Mouse (Mus musculus) spleen, postnatal 10 days (tissue): ENCODE measurements around the gene Pdzk1.
A peak's percentile ranks its signal among the peaks of the same experiment; 100 is the strongest.

Source experiments
- DNase-seq, 2 experiments: peaks; one replicate each; pipeline ENCODE4 v3.0.0; 2021 to 2022; ENCODE audit warnings: low spot score in 2 of 2

Pdzk1 gene

GRCm38 (mm10) chr3:96828984-96829383 is at the start of gene Pdzk1, which contains the start of gene Cd160:
Pdzk1 (plus strand) TSS chr3:96829284.
Cd160 (minus strand) TSS chr3:96829351.
- no peak for DNase-seq

DNA sequence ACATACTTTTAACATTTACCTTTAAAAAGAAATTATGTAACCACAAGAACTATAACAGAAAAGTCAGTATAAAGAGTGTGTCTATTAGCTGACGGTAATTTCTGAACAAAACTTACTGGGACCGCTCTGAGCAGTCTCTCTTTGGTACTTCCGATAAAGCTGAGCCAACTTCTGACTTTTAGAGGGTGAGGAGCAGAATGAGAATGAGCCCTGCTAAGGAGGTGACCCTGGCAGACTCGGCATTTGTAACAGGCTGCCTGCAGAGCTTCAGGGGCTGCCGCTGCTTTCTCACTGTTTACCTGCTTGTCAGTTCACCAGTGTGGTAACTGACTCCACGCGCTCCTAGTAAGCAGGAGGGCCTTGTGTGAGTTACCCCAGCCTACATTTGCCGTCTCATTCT is 46.8 kb upstream of the Pdzk1 start:
- no peak for DNase-seq

DNA sequence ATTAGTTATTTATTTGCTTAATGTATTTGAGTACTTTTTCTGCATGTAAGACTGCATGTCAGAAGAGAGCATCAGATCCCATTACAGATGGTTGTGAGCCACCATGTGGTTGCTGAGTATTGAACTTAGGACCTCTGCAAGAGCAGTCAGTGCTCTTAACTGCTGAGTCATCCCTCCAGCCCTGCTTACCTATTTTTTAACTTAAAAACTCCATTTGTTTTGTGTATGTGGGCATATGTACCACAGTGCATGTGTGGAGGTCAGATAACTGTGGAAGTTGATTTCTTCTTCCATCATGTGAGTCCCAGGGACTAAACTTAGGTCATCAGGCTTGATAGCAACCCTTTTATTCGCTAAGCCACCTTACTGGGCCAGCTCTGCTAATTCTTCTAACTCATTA is 41.3 kb upstream of the Pdzk1 start:
- no peak for DNase-seq

DNA sequence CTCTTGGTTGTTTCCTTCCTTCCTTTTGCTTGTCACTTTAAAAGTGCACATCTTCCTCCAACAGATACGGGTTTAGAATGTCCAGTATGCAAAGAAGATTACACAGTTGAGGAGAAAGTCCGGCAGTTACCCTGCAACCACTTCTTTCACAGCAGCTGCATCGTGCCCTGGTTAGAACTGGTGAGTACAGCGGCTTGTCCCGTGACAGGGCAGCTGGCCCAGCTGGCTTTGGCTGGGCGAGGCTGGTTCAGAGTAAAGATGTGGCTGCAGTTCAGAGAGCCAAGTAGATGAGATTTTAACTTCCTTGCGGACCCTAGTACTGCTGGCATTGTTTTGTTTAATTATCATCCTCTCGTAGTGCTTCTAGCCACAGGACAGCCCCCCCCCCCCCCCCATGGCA is 40.6 kb upstream of the Pdzk1 start:
- no peak for DNase-seq

GRCm38 (mm10) chr3:96800254-96800653 is 28.8 kb upstream of the Pdzk1 start:
- DNase-seq: no peak

GRCm38 (mm10) chr3:96802214-96802613 is 26.9 kb upstream of the Pdzk1 start:
- DNase-seq: no peak

DNA sequence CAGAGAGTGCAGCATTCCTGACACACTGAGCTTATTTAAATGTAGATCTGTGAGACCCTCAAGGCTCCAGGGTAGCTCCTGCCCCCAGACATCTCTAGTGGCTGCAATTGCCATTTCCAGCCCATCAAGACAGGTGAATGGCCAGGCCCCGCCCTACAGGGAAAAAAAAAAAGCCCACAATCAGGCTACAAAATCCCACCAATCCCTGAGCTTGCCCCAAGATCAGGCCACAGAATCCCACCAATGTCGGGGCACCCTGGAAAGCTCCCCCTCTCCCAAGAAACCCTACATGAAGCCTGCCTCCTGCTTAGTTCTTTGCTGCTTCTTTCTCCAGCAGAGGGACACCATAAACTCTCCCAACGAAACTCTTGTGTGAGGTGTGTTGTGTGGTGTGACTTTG is 20.9 kb upstream of the Pdzk1 start:
- DNase-seq: no peak

DNA sequence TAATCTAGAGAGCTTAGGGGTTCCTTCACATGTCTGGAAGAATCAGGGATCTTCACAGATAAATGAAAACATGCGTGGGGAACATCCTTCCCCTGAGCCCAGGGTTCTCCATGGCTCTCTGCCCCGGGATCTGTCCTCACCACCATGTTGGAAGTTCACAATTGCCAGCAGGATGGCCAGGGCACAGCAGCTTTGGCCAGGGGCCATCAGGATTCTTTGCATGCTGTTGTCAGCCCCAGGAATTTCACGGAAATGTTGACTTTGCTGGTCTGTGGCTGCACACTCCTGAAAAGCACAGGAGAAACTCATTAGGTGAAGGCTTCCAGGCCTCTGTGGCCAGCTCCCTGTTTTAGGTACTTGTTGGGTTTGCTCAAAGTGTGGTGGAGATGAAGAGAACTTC is 20.4 kb upstream of the Pdzk1 start:
- no peak for DNase-seq

DNA sequence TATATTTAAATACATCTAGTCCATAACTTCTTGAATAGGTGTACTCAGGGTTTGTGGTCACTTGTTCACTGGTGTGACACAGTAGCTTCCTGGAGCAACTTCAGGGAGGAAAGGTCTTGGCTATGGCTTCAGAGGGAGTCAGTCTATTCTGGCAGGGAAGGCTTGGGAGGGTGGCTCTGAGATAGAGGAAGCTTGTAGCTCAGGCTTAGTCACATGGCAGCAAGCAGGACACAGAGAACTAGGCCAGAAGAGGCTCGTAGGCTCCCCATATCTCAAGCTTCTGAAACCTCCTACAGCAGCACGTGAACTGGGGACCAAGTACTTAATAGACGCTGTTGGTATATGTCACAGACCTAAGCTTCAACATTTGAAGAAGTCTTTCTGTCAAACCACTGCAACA is 17.9 kb upstream of the Pdzk1 start:
- no peak for DNase-seq

DNA sequence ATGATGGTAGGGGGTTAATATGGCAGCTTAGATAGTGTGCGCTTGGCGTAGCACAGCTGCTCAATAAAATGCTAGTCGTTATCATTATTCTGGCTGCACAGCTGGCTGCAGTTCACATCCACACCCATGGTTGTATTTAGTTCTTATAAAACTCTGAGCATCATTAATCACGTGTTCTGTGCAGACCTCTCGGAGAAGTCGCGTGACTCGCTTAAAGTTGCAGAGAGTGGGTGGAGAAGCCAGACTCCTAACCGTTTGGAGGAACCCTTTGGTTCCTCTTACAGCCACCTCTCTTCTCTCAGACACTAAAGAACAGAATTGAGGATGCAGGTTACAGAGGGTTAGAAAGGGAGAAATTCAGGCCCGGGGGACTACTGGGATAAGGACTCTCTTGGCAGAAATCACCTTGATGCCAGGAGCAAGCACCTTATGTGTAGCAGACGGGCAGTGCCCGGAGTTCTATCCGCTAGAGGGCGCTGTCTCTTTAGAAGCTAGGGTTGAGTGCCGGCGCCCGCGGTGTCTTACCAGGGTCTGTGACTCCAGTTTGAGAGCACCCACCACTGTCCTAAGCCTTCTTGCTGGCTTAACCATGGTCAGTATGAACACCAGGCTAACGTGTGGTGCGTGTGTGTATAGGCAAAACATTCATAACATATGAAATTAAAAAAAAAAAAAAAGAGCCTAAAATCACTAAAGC is 16.5 kb upstream of the Pdzk1 start:
- DNase-seq: peak; percentile 71 to 88

DNA sequence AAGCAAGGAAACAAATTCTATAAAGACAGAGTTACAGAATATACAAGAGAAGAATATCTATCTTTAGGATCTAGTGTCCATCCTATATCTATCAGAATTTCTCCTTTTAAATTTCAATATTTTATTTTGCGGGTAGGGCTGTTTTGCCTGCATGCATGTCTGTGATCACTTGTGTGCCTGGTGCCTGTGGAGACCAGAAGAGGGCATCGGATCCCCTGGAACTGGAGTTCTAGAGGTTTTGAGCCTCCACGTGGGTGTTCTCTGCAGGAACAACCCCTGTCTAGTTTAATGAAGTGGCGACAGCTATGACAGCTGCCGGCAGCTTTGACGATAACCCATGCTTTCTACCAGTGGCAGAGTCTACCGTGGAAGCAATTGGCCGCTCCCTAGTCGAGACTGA is 16.0 kb upstream of the Pdzk1 start:
- DNase-seq: peak in 1 of 2 experiments; percentile 31

GRCm38 (mm10) chr3:96813591-96814244 is 15.4 kb upstream of the Pdzk1 start:
- DNase-seq: no peak

GRCm38 (mm10) chr3:96814342-96814741 is 14.7 kb upstream of the Pdzk1 start:
- DNase-seq: no peak

GRCm38 (mm10) chr3:96820116-96820915 is 8.8 kb upstream of the Pdzk1 start:
- no peak for DNase-seq

DNA sequence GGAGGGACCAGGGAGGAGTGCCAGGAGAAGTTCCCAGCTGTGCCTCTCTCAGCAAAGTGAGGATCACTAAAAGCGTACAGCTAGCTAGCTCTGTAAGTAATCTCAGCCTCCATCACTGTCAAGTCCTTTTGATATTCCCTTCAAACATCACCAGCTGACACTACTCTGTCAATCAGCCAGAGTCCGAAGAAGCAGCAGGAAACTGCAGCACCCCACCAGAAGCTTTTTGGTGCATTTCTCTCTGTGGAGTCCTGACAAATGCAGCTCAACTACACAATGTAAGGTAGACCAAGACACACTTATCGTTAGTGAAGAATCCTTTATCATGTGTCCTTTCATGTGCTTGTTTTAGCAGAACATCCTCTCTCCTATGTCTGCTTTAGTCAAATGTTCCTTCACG is 7.5 kb upstream of the Pdzk1 start:
- no peak for DNase-seq

DNA sequence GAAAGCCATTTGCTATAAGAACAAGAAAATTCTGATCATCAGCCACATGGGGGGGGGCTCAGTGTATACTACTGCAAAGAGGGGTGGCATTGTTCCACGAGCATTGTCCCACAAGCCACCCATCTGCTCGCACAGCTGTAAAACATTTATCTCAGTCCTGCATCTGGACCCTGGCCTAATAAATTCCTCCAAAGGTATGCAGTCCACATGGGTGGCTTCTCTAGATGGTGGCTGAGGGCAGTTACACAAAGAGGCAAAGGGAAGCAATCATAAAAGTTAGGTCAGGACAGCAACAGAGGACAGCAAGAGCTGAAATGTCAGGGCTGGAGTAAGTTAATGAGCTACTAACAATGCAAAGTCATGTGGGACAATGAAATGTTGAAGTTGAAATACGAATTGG is 5.4 kb upstream of the Pdzk1 start:
- DNase-seq: no peak

DNA sequence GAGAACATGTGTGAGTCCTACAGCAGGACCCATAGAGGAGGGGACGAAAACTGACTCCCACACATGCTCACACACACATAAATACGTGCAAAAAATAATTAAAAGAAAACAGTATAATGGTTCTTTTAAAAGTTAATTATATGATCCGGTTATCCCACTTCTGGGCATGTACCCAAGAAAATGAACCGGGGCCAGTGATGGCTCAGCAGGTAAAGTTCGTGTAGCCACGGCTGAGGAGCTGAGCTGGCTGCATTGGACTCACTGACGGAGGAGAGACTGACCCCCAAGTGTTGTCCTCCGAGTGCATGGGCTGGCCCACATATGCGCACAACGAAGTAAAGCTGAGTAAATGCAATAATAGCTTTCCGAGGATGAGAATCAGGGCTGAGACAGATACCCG is 4.5 kb upstream of the Pdzk1 start:
- DNase-seq: no peak

DNA sequence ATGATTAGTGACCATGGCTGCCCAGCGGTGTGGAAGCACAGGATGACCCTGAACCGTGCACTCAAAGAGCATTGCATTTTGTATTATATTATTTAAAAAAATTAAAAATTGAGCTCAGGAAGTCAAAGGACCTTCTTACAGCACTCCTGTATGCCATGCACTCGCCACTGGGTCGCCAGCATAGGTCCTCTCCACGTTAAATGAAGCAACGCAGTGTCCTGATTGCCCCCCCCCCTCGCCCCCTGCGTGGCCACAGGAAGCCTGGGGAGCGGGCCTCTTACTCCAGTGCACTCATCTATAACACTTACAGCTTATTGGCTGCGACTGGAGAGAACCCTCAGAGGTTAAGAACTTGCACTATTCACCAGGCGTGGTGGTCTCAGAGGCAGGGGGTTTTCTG is 3.8 kb upstream of the Pdzk1 start:
- DNase-seq: no peak

DNA sequence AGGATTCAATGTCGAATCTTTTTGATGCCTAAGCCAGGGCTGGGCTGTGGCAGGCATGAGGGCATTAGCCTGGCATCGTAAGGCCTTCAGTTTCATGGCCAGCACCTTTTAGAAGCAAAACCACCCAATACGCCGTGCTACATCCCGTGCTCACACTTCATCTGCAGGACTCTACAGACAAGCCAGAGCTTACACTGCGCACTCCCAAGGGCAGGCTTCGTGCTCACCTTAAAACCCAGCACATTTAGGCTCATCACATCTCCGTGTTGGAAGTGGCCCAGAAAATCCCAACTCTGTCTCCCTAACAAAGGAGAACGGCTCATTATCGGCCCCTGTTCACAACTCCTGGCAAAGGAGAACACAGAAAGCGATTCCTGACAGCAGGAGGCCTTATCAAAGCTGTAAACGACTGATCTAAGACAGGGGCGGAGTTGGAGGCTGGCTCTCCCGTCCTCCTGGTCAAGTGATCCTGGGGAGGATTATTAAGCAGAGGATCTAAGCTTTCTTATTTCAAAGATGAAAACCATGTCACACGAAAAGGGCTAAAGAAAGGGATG is 698 bp upstream of the Pdzk1 start:
- DNase-seq: no peak

DNA sequence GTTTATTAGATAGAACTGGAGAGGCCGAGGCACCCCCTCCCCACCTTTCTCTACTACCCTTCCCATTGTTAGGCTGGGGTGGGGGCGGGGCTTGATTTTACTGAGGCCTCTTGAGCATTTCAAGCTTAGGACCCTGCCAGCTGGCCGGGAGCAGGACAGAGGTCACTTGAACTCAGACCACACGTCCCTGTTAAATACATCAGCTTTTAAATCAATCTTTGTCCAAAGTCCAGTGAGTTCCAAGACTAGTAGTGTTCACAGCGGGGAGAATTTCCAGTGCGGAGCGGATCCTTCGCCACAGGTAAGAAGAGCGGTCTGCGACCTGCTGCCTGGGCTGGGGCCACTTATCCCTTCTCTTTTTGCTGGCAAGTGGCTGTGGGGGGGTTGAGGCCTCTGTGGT is 772 bp downstream of the Pdzk1 start:
- DNase-seq: no peak

- DNase-seq: no peak
Measured at GRCm38 (mm10) chr3:96832930-96833329, 3.8 kb downstream of the Pdzk1 start.

DNA sequence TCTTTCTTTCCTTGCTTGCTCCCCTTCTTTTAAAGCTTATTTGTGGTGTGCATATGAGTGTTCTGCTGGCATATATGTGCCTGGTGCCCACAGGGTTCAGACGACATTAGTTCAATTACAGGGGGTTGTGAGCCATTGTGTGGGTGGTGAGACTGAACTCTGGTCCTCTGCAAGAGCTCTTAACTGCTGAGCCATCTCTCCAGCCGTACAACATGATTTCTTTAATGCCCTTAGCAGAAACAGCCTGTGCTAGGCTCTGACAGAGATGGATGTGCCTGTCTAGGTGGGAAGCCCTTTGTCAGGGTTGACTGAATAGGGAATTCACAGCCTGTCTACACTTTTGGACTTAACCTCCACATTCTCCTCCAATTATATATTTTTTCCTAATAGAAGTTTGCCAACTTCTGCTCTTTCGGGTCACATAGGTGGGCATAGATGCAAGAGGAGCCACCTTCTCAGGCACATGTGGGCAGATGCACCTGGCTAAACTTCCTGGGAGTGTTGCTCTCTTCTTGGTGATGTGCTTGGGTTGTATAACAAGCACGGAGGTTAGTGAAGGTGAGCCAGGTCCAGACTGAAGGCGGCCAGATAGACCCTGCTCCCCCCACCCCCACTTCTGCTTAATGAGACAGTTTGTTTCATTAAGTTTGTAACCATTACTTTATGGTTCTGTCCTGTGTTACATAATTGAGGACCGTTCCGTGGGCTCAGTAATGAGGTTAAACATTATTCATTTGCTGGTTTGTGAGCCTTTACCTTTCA is 5.7 kb downstream of the Pdzk1 start:
- DNase-seq: no peak
